Mouse (Mus musculus): ENCODE measurements around the gene Lrr1. TPM values are rescaled to one million over a fixed set of nuclear protein-coding genes. Genes with fewer than 3 reads are reported as not detected.

The Lrr1 gene
- 22.0 and 22.3 TPM in 2 replicates for polyA plus RNA-seq (2015; fragmentation: Nextera tagmentation; extraction: Ambion mirVana)

- H3K4me1 ChIP-seq = peaks cover 11% of the 10 kb centered on the region
- peak; percentile 89 for ATAC-seq (ENCODE audit: insufficient number of reproducible peaks, insufficient read depth, low FRiP score, low TSS enrichment, low read depth)
- peak within 1 kb of the TSS; percentile 89 for H3K4me3 ChIP-seq
- H3K9ac ChIP-seq = peak within 1 kb of the TSS; percentile 81
- H3K36me3 ChIP-seq = peaks cover 12% of the 10 kb centered on the region; the same call in 1 of the 2 replicates
- H3K27me3 ChIP-seq = no peaks in the 10 kb centered on the region
- H3K27ac ChIP-seq = peak within 1 kb of the TSS; percentile 80
- H3K9me3 ChIP-seq = no peaks in the 10 kb centered on the region
- peak within 1 kb of the TSS; percentile 90 for H3K4me2 ChIP-seq
- under 1% methylated on average over 40 of the region's 40 CpGs for WGBS
Measured at GRCm38 (mm10) chr12:69168461-69169106, at the start of gene Lrr1. TSS of gene Lrr1 (plus strand) at chr12:69168814.

GRCm38 (mm10) chr12:69119908-69120307, 48.7 kb upstream of the Lrr1 start:
- no peak for ATAC-seq (ENCODE audit: insufficient number of reproducible peaks, insufficient read depth, low FRiP score, low TSS enrichment, low read depth)
- no peaks in the 10 kb centered on the region for H3K9me3 ChIP-seq
- H3K36me3 ChIP-seq = no peaks in the 10 kb centered on the region
- H3K4me2 ChIP-seq = no peak overlapping the region
- no peak overlapping the region for H3K27ac ChIP-seq
- WGBS = 85% methylated on average over 6 of the region's 6 CpGs
- H3K4me3 ChIP-seq = no peak overlapping the region
- no peaks in the 10 kb centered on the region for H3K27me3 ChIP-seq
- no peak overlapping the region for H3K9ac ChIP-seq
- H3K4me1 ChIP-seq = no peaks in the 10 kb centered on the region

GRCm38 (mm10) chr12:69122801-69123200, 45.8 kb upstream of the Lrr1 start:
- Histone ChIP-seq H3K27me3 (no peaks in the 10 kb centered on the region), H3K9ac (no peak overlapping the region), H3K4me1 (no peaks in the 10 kb centered on the region), H3K9me3 (no peaks in the 10 kb centered on the region), H3K36me3 (no peaks in the 10 kb centered on the region), H3K4me3 (no peak overlapping the region), H3K27ac (no peak overlapping the region), H3K4me2 (no peak overlapping the region)
- 86% methylated on average over 11 of the region's 11 CpGs for WGBS
- ATAC-seq (ENCODE audit: insufficient number of reproducible peaks, insufficient read depth, low FRiP score, low TSS enrichment, low read depth) = no peak

- H3K9ac ChIP-seq = no peak overlapping the region
- 91% methylated on average over 5 of the region's 5 CpGs for WGBS
- ATAC-seq (ENCODE audit: insufficient number of reproducible peaks, insufficient read depth, low FRiP score, low TSS enrichment, low read depth) = no peak
- H3K4me2 ChIP-seq = no peak overlapping the region
- H3K36me3 ChIP-seq = no peaks in the 10 kb centered on the region
- no peaks in the 10 kb centered on the region for H3K4me1 ChIP-seq
- H3K27ac ChIP-seq = no peak overlapping the region
- no peaks in the 10 kb centered on the region for H3K27me3 ChIP-seq
- no peaks in the 10 kb centered on the region for H3K9me3 ChIP-seq
- no peak overlapping the region for H3K4me3 ChIP-seq
Measured at GRCm38 (mm10) chr12:69125066-69125465, 43.5 kb upstream of the Lrr1 start.

GRCm38 (mm10) chr12:69127170-69127569, 41.4 kb upstream of the Lrr1 start:
- Histone ChIP-seq H3K27me3 (no peaks in the 10 kb centered on the region), H3K4me1 (no peaks in the 10 kb centered on the region), H3K27ac (no peak overlapping the region), H3K36me3 (no peaks in the 10 kb centered on the region), H3K9me3 (no peaks in the 10 kb centered on the region), H3K9ac (no peak overlapping the region), H3K4me3 (no peak overlapping the region), H3K4me2 (no peak overlapping the region)
- WGBS = 88% methylated on average over 5 of the region's 5 CpGs
- no peak for ATAC-seq (ENCODE audit: insufficient number of reproducible peaks, insufficient read depth, low FRiP score, low TSS enrichment, low read depth)

GRCm38 (mm10) chr12:69127626-69128025, 41.0 kb upstream of the Lrr1 start:
- no peak overlapping the region for H3K27ac ChIP-seq
- WGBS = 68% methylated on average over 3 of the region's 3 CpGs
- no peaks in the 10 kb centered on the region for H3K27me3 ChIP-seq
- ATAC-seq (ENCODE audit: insufficient number of reproducible peaks, insufficient read depth, low FRiP score, low TSS enrichment, low read depth) = no peak
- H3K4me3 ChIP-seq = no peak overlapping the region
- H3K36me3 ChIP-seq = no peaks in the 10 kb centered on the region
- H3K9me3 ChIP-seq = no peaks in the 10 kb centered on the region
- H3K4me2 ChIP-seq = no peak overlapping the region
- H3K4me1 ChIP-seq = no peaks in the 10 kb centered on the region
- H3K9ac ChIP-seq = no peak overlapping the region

- no peak overlapping the region for H3K9ac ChIP-seq
- ATAC-seq (ENCODE audit: insufficient number of reproducible peaks, insufficient read depth, low FRiP score, low TSS enrichment, low read depth) = 0 out of 2 replicates have a peak, but pooled peaks have one; percentile 15
- WGBS = 47% methylated on average over 18 of the region's 18 CpGs
- peak overlapping the region; percentile 31 for H3K4me2 ChIP-seq
- no peaks in the 10 kb centered on the region for H3K27me3 ChIP-seq
- H3K9me3 ChIP-seq = no peaks in the 10 kb centered on the region
- no peaks in the 10 kb centered on the region for H3K4me1 ChIP-seq
- no peak overlapping the region for H3K4me3 ChIP-seq
- H3K36me3 ChIP-seq = no peaks in the 10 kb centered on the region
- H3K27ac ChIP-seq = no peak overlapping the region
Measured at GRCm38 (mm10) chr12:69129634-69130310, 38.8 kb upstream of the Lrr1 start.

GRCm38 (mm10) chr12:69130486-69130885, 38.1 kb upstream of the Lrr1 start:
- Histone ChIP-seq H3K4me1 (no peaks in the 10 kb centered on the region), H3K9ac (no peak overlapping the region), H3K27ac (no peak overlapping the region), H3K36me3 (no peaks in the 10 kb centered on the region), H3K4me3 (no peak overlapping the region), H3K4me2 (peak overlapping the region; percentile 31), H3K27me3 (no peaks in the 10 kb centered on the region), H3K9me3 (no peaks in the 10 kb centered on the region)
- ATAC-seq (ENCODE audit: insufficient number of reproducible peaks, insufficient read depth, low FRiP score, low TSS enrichment, low read depth) = no peak
- WGBS = 72% methylated on average over 12 of the region's 12 CpGs

GRCm38 (mm10) chr12:69131267-69131666, 37.3 kb upstream of the Lrr1 start:
- Histone ChIP-seq H3K27me3 (no peaks in the 10 kb centered on the region), H3K36me3 (no peaks in the 10 kb centered on the region), H3K4me2 (no peak overlapping the region), H3K9ac (no peak overlapping the region), H3K4me1 (no peaks in the 10 kb centered on the region), H3K9me3 (no peaks in the 10 kb centered on the region), H3K4me3 (no peak overlapping the region), H3K27ac (no peak overlapping the region)
- no peak for ATAC-seq (ENCODE audit: insufficient number of reproducible peaks, insufficient read depth, low FRiP score, low TSS enrichment, low read depth)
- 83% methylated on average over 6 of the region's 6 CpGs for WGBS

- no peak for ATAC-seq (ENCODE audit: insufficient number of reproducible peaks, insufficient read depth, low FRiP score, low TSS enrichment, low read depth)
- Histone ChIP-seq H3K27me3 (no peaks in the 10 kb centered on the region), H3K27ac (no peak overlapping the region), H3K4me1 (no peaks in the 10 kb centered on the region), H3K36me3 (no peaks in the 10 kb centered on the region), H3K4me3 (no peak overlapping the region), H3K4me2 (no peak overlapping the region), H3K9me3 (no peaks in the 10 kb centered on the region), H3K9ac (no peak overlapping the region)
- 8% methylated on average over 10 of the region's 10 CpGs for WGBS
Measured at GRCm38 (mm10) chr12:69131981-69132380, 36.6 kb upstream of the Lrr1 start.

- Histone ChIP-seq H3K4me1 (no peaks in the 10 kb centered on the region), H3K36me3 (no peaks in the 10 kb centered on the region), H3K9me3 (no peaks in the 10 kb centered on the region), H3K27me3 (no peaks in the 10 kb centered on the region), H3K4me2 (no peak overlapping the region), H3K27ac (no peak overlapping the region), H3K9ac (no peak overlapping the region), H3K4me3 (no peak overlapping the region)
- no peak for ATAC-seq (ENCODE audit: insufficient number of reproducible peaks, insufficient read depth, low FRiP score, low TSS enrichment, low read depth)
- 92% methylated on average over 3 of the region's 3 CpGs for WGBS
Measured at GRCm38 (mm10) chr12:69139201-69139600, 29.4 kb upstream of the Lrr1 start.

GRCm38 (mm10) chr12:69139841-69140240, 28.8 kb upstream of the Lrr1 start:
- Histone ChIP-seq H3K4me2 (no peak overlapping the region), H3K27me3 (no peaks in the 10 kb centered on the region), H3K9ac (no peak overlapping the region), H3K9me3 (no peaks in the 10 kb centered on the region), H3K36me3 (no peaks in the 10 kb centered on the region), H3K27ac (no peak overlapping the region), H3K4me3 (no peak overlapping the region), H3K4me1 (no peaks in the 10 kb centered on the region)
- no peak for ATAC-seq (ENCODE audit: insufficient number of reproducible peaks, insufficient read depth, low FRiP score, low TSS enrichment, low read depth)
- 85% methylated on average over 7 of the region's 7 CpGs for WGBS
